Comparison of ENCODE assay signal across 10 mouse cellular contexts in the genomic region with DNA sequence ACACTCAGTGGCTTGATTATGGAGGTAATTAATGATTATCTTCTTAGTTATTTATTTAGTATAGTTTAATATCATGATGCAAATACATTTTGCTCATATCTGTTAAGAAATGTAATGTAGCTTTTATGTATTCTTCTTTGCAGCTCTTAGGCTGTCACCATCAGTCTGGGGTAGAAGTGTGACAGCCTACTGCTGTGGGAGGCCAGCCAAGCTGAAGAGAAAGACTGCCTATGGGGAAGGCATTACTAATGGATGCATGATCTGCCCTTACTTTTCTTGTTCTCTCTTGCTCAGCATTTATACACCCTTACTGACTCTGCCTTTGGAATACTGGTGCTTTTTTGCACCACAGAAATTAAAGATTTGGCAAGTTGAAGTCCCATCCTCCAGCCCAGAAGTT.
"Had no signal": no experiment of that assay in that cellular context is flagged by ENCODE, and none has a peak within 500 bp of the region (broad histone marks: within the 10 kb centered on the region; RNA-seq: fewer than 3 reads in every experiment).

No protein-coding gene starts in this region.

- H3K36me3 ChIP-seq: limb, embryonic 15.5 days; liver, embryonic 12.5 days; lung, embryonic 15.5 days; midbrain, embryonic 12.5 days had no signal

- DNase-seq: kidney, adult 18-20 months; kidney, postnatal 10 days; kidney, postnatal 4 days had no signal

- H3K9me3 ChIP-seq: limb, embryonic 15.5 days; liver, embryonic 12.5 days; lung, embryonic 15.5 days; midbrain, embryonic 12.5 days had no signal

- H3K4me1 ChIP-seq: limb, embryonic 15.5 days; liver, embryonic 12.5 days; lung, embryonic 15.5 days; midbrain, embryonic 12.5 days had no signal

- H3K4me2 ChIP-seq: limb, embryonic 15.5 days; liver, embryonic 12.5 days; lung, embryonic 15.5 days; midbrain, embryonic 12.5 days had no signal

- H3K27ac ChIP-seq: layer of hippocampus, adult 2 months; limb, embryonic 15.5 days; liver, embryonic 12.5 days; lung, embryonic 15.5 days; midbrain, embryonic 12.5 days; stomach, postnatal 0 days had no signal

- H3K9ac ChIP-seq: limb, embryonic 15.5 days; liver, embryonic 12.5 days; lung, embryonic 15.5 days; midbrain, embryonic 12.5 days had no signal

- ATAC-seq: liver, embryonic 12.5 days had no signal

- H3K4me3 ChIP-seq: layer of hippocampus, adult 2 months; limb, embryonic 15.5 days; liver, embryonic 12.5 days; lung, embryonic 15.5 days; midbrain, embryonic 12.5 days; myocyte had no signal

- H3K27me3 ChIP-seq: limb, embryonic 15.5 days; liver, embryonic 12.5 days; lung, embryonic 15.5 days; midbrain, embryonic 12.5 days had no signal
